In the genomic region with DNA sequence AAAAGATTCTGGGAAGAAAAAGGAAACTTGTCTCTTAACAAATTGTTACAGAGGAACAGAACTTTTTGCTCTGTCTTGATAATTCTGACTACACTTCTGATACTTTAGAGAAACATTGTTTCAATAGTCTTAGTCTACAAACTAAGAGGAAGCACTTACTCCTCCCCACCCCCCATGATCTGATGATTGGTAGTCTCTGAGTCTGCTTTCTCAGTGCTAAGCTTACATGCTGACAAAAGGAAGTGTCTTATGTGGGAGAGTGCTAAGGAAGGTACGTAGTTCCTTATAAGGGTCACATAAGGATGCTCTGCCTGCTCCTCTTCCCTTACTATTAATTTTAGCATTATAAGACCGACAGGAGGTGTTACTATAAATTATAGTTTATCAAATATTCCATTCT, we compare ENCODE assay signal across 14 mouse cellular contexts. TPM values are rescaled to one million over a fixed set of nuclear protein-coding genes. Genes with fewer than 3 reads are reported as not detected.
DNase-seq lines count a peak whose midpoint lies in the region; ATAC-seq and TF ChIP-seq lines count a peak whose summit lies in the region.
"Had no signal": no experiment of that assay in that cellular context is flagged by ENCODE, and none has a peak within 500 bp of the region (broad histone marks: within the 10 kb centered on the region; RNA-seq: fewer than 3 reads in every experiment).

No protein-coding gene starts in this region.

- TF ChIP-seq EP300 in CH12.LX (IDR thresholded peaks at IDR 0.05; ENCODE audit: low read length), result no peak

- H3K9me3 ChIP-seq in CH12.LX (replicated peaks; ENCODE audit: low read length), result no peaks in the 10 kb centered on the region
- H3K9me3 ChIP-seq in limb, embryonic 10.5 days (replicated peaks), result no peaks in the 10 kb centered on the region
- H3K9me3 ChIP-seq: embryonic facial prominence, embryonic 13.5 days; heart, embryonic 15.5 days; hindbrain, embryonic 13.5 days had no signal

- no peak overlapping the region for H3K27ac ChIP-seq in CH12.LX (ENCODE audit: insufficient read depth, low read depth)
- H3K27ac ChIP-seq in limb, embryonic 10.5 days, result no peak overlapping the region
- H3K27ac ChIP-seq: embryonic facial prominence, embryonic 13.5 days; heart, embryonic 15.5 days; hindbrain, embryonic 13.5 days had no signal

- in situ Hi-C loops in CH12.LX (cut with MboI; ENCODE audit: low pct_ligation_motif_present, low pct_unique_long_range_greater_than_20kb, low sequenced_read_pairs), result no loop called here

- H3K4me2 ChIP-seq in CH12.LX (ENCODE audit: insufficient read depth, low read depth, poor library complexity, severe bottlenecking), result no peak overlapping the region
- H3K4me2 ChIP-seq: embryonic facial prominence, embryonic 13.5 days; heart, embryonic 15.5 days; hindbrain, embryonic 13.5 days had no signal

- no peak overlapping the region for H3K4me3 ChIP-seq in CH12.LX (replicated peaks in 1 of 3; ENCODE audit: low read depth in 2 of 3, low read length in 2 of 3, poor library complexity in 1 of 3)
- no peak overlapping the region for H3K4me3 ChIP-seq in limb, embryonic 10.5 days
- H3K4me3 ChIP-seq: embryonic facial prominence, embryonic 13.5 days; heart, embryonic 15.5 days; hindbrain, embryonic 13.5 days had no signal

- peaks cover 3 to 23% of the 10 kb centered on the region in 2 experiments for H3K36me3 ChIP-seq in CH12.LX (replicated peaks in 1 of 2; ENCODE audit: control insufficient read depth in 1 of 2, insufficient read depth in 1 of 2, low read length in 1 of 2)
- peaks cover 11% of the 10 kb centered on the region; the same call in 1 of the 2 replicates for H3K36me3 ChIP-seq in limb, embryonic 10.5 days
- H3K36me3 ChIP-seq: embryonic facial prominence, embryonic 13.5 days; heart, embryonic 15.5 days; hindbrain, embryonic 13.5 days had no signal

- no peak for TF ChIP-seq CTCF in CH12.LX (conservative IDR thresholded peaks at IDR 0.05 in 1 of 2, IDR thresholded peaks at IDR 0.05 in 1 of 2; ENCODE audit: low read depth in 2 of 2, low read length in 2 of 2)

- peak; percentile 48 to 60 for DNase-seq in spleen, postnatal 36 days (ENCODE audit: low spot score in 2 of 2)
- no peak for DNase-seq in spleen, postnatal 14 days (ENCODE audit: low spot score in 2 of 2)
- DNase-seq in CH12.LX (ENCODE audit: extremely low read depth), result peak; percentile 21
- peak; percentile 32 for DNase-seq in induced T-regulatory cell, adult 2 months (ENCODE audit: low read depth)
- DNase-seq in limb, embryonic 10.5 days (ENCODE audit: low spot score), result no peak
- DNase-seq in gastrocnemius, postnatal 10 days, result no peak
- no peak for DNase-seq in gastrocnemius, adult 8-10 months (ENCODE audit: low spot score in 2 of 2)
- DNase-seq: heart, adult 11 months; kidney, postnatal 10 days had no signal

- WGBS in limb, embryonic 10.5 days, result 98% methylated on average over 2 of the region's 2 CpGs

- peaks cover 3 to 26% of the 10 kb centered on the region in 2 experiments; a peak in 3 of 4 replicates for H3K4me1 ChIP-seq in CH12.LX (ENCODE audit: control insufficient read depth in 1 of 2, insufficient read depth in 2 of 2)
- H3K4me1 ChIP-seq in limb, embryonic 10.5 days, result peaks cover 4% of the 10 kb centered on the region

- H3K79me2 ChIP-seq in CH12.LX (replicated peaks; ENCODE audit: control insufficient read depth, extremely low read depth, insufficient read depth, poor library complexity, severe bottlenecking), result peaks cover 83% of the 10 kb centered on the region

- dilution Hi-C loops in CH12.LX (cut with MboI; ENCODE audit: extremely low pct_ligation_motif_present, extremely low pct_unique_long_range_greater_than_20kb, low sequenced_read_pairs), result no loop called here

- TF ChIP-seq POLR2A in CH12.LX (IDR thresholded peaks at IDR 0.05; ENCODE audit: low read depth, low read length), result no peak

- H3K9ac ChIP-seq in CH12.LX (ENCODE audit: insufficient read depth, low read depth), result no peak overlapping the region
- H3K9ac ChIP-seq: embryonic facial prominence, embryonic 13.5 days; heart, embryonic 15.5 days; hindbrain, embryonic 13.5 days had no signal

- peak; percentile 82 for ATAC-seq in monocyte, adult 5-6 weeks (replicated peaks; ENCODE audit: insufficient number of reproducible peaks, low FRiP score, low TSS enrichment, poor library complexity, severe bottlenecking)
- ATAC-seq: intestine, postnatal 0 days had no signal

- H3K27me3 ChIP-seq in CH12.LX (replicated peaks), result no peaks in the 10 kb centered on the region
- H3K27me3 ChIP-seq in limb, embryonic 10.5 days (ENCODE audit: low read depth, poor library complexity, severe bottlenecking), result no peaks in the 10 kb centered on the region
- H3K27me3 ChIP-seq: embryonic facial prominence, embryonic 13.5 days; heart, embryonic 15.5 days; hindbrain, embryonic 13.5 days had no signal

- TF ChIP-seq RAD21 in CH12.LX (IDR thresholded peaks at IDR 0.05; ENCODE audit: low read depth, low read length), result no peak

TF ChIP-seq in CH12.LX, 34 proteins besides CTCF, POLR2A, EP300 and RAD21:
- no peak for TF ChIP-seq KAT2A (IDR thresholded peaks at IDR 0.05; ENCODE audit: insufficient replicate concordance, low read length)
TF ChIP-seq in CH12.LX: peak in this region for 0.

RNA-seq across cellular contexts. Expression of a gene that starts 6.7 kb away (rescaled TPM):
- total RNA-seq in CH12.LX (2012; rRNA removed), result 38.3 and 42.8 TPM in 2 replicates
- 43.2 and 52.7 TPM in 2 replicates for total RNA-seq in CH12.LX (2014; rRNA removed)
- 29.4 and 31.9 TPM in 2 replicates for polyA plus RNA-seq in CH12.LX (2012; ENCODE audit: insufficient read length, low read depth)
- 69.8 to 97.4 TPM (median 81.6 TPM) in 3 replicates for total RNA-seq in monocyte, adult 5-6 weeks (2017)
- 14.9 and 16.2 TPM in 2 replicates for polyA plus RNA-seq in limb, embryonic 10.5 days (2016; fragmentation: Nextera tagmentation; extraction: Ambion mirVana)
- 10 to 100 TPM; 10.3 to 10.7 TPM for total RNA-seq in gastrocnemius, postnatal 10 days (2021)
- 10 to 100 TPM in 1 of 4 experiments, 1 to 10 TPM in 3; 7.8 to 10.7 (median 8.2) TPM for total RNA-seq in gastrocnemius, adult 8-10 months (2022)

RNA-seq across cellular contexts. Expression of a gene that starts 13.2 kb away (rescaled TPM):
- total RNA-seq in CH12.LX (2012; rRNA removed) (1.4 and 1.6 TPM in 2 replicates), CH12.LX (2014; rRNA removed) (0.64 and 1.3 TPM in 2 replicates)
- polyA plus RNA-seq in CH12.LX (2012; ENCODE audit: insufficient read length, low read depth), result 1.8 and 2.1 TPM in 2 replicates
- 3.1 to 4.4 TPM (median 3.4 TPM) in 3 replicates for total RNA-seq in monocyte, adult 5-6 weeks (2017)
- 4.0 and 4.6 TPM in 2 replicates for polyA plus RNA-seq in limb, embryonic 10.5 days (2016; fragmentation: Nextera tagmentation; extraction: Ambion mirVana)
- 1 to 10 TPM; 2.0 to 4.4 TPM for total RNA-seq in gastrocnemius, postnatal 10 days (2021)
- 1 to 10 TPM; 1.0 to 2.0 (median 1.4) TPM for total RNA-seq in gastrocnemius, adult 8-10 months (2022)

Comparison
In these comparisons a context has a peak if more than half of its experiments do, and no peak if none do; other contexts are left out.
1. DNase-seq: peak in spleen, postnatal 36 days (2 of 2), CH12.LX (single experiment) and induced T-regulatory cell, adult 2 months (single experiment); none in spleen, postnatal 14 days (0 of 2), limb, embryonic 10.5 days (single experiment), gastrocnemius, postnatal 10 days (single experiment) and gastrocnemius, adult 8-10 months (0 of 2).